ENCODE assay signal across 15 mouse cellular contexts in genomic region chr9:51174890-51175464, GRCm38 (mm10). TPM values are rescaled to one million over a fixed set of nuclear protein-coding genes. Genes with fewer than 3 reads are reported as not detected.
DNase-seq lines count a peak whose midpoint lies in the region; ATAC-seq and TF ChIP-seq lines count a peak whose summit lies in the region.
"Had no signal": no experiment of that assay in that cellular context is flagged by ENCODE, and none has a peak within 500 bp of the region (broad histone marks: within the 10 kb centered on the region; RNA-seq: fewer than 3 reads in every experiment).

No protein-coding gene starts in this region.

- H3K4me3 ChIP-seq in midbrain, embryonic 14.5 days (replicated peaks; ENCODE audit: low read depth, low read length) = no peak overlapping the region
- no peak overlapping the region for H3K4me3 ChIP-seq in midbrain, embryonic 13.5 days (replicated peaks)
- H3K4me3 ChIP-seq: hindbrain, embryonic 15.5 days had no signal

- H3K27me3 ChIP-seq in midbrain, embryonic 14.5 days (ENCODE audit: control insufficient read depth, insufficient read depth, low read length) = no peaks in the 10 kb centered on the region
- H3K27me3 ChIP-seq in midbrain, embryonic 13.5 days = no peaks in the 10 kb centered on the region
- H3K27me3 ChIP-seq: hindbrain, embryonic 15.5 days had no signal

- H3K9ac ChIP-seq in midbrain, embryonic 14.5 days (replicated peaks; ENCODE audit: low read length) = no peak overlapping the region
- H3K9ac ChIP-seq in midbrain, embryonic 13.5 days (replicated peaks) = no peak overlapping the region
- H3K9ac ChIP-seq: hindbrain, embryonic 15.5 days had no signal

- H3K4me1 ChIP-seq in midbrain, embryonic 14.5 days (ENCODE audit: control insufficient read depth, insufficient read depth, low read length) = no peaks in the 10 kb centered on the region
- H3K4me1 ChIP-seq in midbrain, embryonic 13.5 days (replicated peaks) = 0 out of 2 replicates have a peak, but pooled peaks cover 4% of the 10 kb centered on the region

- DNase-seq in adrenal gland, adult 2 months = peak; percentile 20
- DNase-seq in adrenal gland, adult 8-10 months = no peak
- DNase-seq in midbrain, embryonic 14.5 days = peak; percentile 17
- DNase-seq in brain, embryonic 14.5 days (ENCODE audit: low read depth) = peak; percentile 20
- DNase-seq in lung, postnatal 4 days = peak; percentile 48 to 55
- no peak for DNase-seq in MN1 (ENCODE audit: low spot score)
- DNase-seq in right cerebral cortex, adult 2 months (ENCODE audit: low spot score in 2 of 2) = no peak
- DNase-seq: gastrocnemius, postnatal 10 days; right cerebral cortex, adult 18-20 months had no signal

- 36% methylated on average over 8 of the region's 8 CpGs for WGBS in midbrain, embryonic 14.5 days
- whole genome bisulfite sequencing in midbrain, embryonic 13.5 days = 46% methylated on average over 8 of the region's 8 CpGs

- TF ChIP-seq POLR2A in brain, embryonic 14.5 days (IDR thresholded peaks at IDR 0.05; ENCODE audit: borderline replicate concordance, extremely low read depth, insufficient read depth, insufficient read length, poor library complexity, severe bottlenecking) = no peak

- no peak for ATAC-seq in midbrain, embryonic 14.5 days (ENCODE audit: low FRiP score, low TSS enrichment)
- no peak for ATAC-seq in midbrain, embryonic 13.5 days
- ATAC-seq: forebrain, embryonic 14.5 days had no signal

- H3K9me3 ChIP-seq in midbrain, embryonic 14.5 days (ENCODE audit: control insufficient read depth, low read length) = no peaks in the 10 kb centered on the region
- H3K9me3 ChIP-seq in midbrain, embryonic 13.5 days = no peaks in the 10 kb centered on the region
- H3K9me3 ChIP-seq: hindbrain, embryonic 15.5 days had no signal

- TF ChIP-seq CTCF in brain, embryonic 14.5 days (IDR thresholded peaks at IDR 0.05; ENCODE audit: borderline replicate concordance, extremely low read depth, insufficient read depth, insufficient read length) = no peak

- no peak overlapping the region for H3K27ac ChIP-seq in midbrain, embryonic 14.5 days (replicated peaks; ENCODE audit: low read depth, low read length)
- no peak overlapping the region for H3K27ac ChIP-seq in midbrain, embryonic 13.5 days
- H3K27ac ChIP-seq: hindbrain, embryonic 15.5 days had no signal

- H3K4me2 ChIP-seq in midbrain, embryonic 14.5 days (ENCODE audit: low read length) = no peak overlapping the region
- H3K4me2 ChIP-seq in midbrain, embryonic 13.5 days (replicated peaks) = no peak overlapping the region
- H3K4me2 ChIP-seq: hindbrain, embryonic 15.5 days had no signal

- no peaks in the 10 kb centered on the region for H3K36me3 ChIP-seq in midbrain, embryonic 14.5 days (ENCODE audit: control insufficient read depth, insufficient read depth, low read length)
- no peaks in the 10 kb centered on the region for H3K36me3 ChIP-seq in midbrain, embryonic 13.5 days
- H3K36me3 ChIP-seq: hindbrain, embryonic 15.5 days had no signal

RNA-seq across cellular contexts. Expression of gene Gm32742, which starts 9.7 kb away (rescaled TPM):
- total RNA-seq in adrenal gland, adult 2 months (2021) = not detected
- polyA plus RNA-seq in adrenal gland, adult 2 months (2012; rRNA removed) = not detected in 2 replicates
- total RNA-seq in adrenal gland, adult 8-10 months (2022) = not detected
- polyA plus RNA-seq in midbrain, embryonic 14.5 days (2014; fragmentation: Nextera tagmentation; extraction: Ambion mirVana) = 0.03 TPM in 1 of 2 replicates, not detected in the other
- polyA plus RNA-seq in midbrain, embryonic 13.5 days (2015; fragmentation: Nextera tagmentation; extraction: Ambion mirVana) = not detected in 2 replicates
- polyA plus RNA-seq in brain, embryonic 14.5 days (2012; rRNA removed) = 0.01 and 0.04 TPM in 2 replicates
- total RNA-seq: gastrocnemius, postnatal 10 days had no signal
- polyA plus RNA-seq: forebrain, embryonic 14.5 days; heart, embryonic 14.5 days; hindbrain, embryonic 15.5 days had no signal

RNA-seq across cellular contexts. Expression of gene Pou2af1, which starts 38.5 kb away (rescaled TPM):
- under 1 TPM; 0.32 to 0.48 TPM for total RNA-seq in adrenal gland, adult 2 months (2021)
- polyA plus RNA-seq in adrenal gland, adult 2 months (2012; rRNA removed) = 0.41 and 0.45 TPM in 2 replicates
- total RNA-seq in adrenal gland, adult 8-10 months (2022) = under 1 TPM; 0.35 to 0.71 (median 0.52) TPM
- 0.16 and 0.18 TPM in 2 replicates for polyA plus RNA-seq in midbrain, embryonic 14.5 days (2014; fragmentation: Nextera tagmentation; extraction: Ambion mirVana)
- polyA plus RNA-seq in midbrain, embryonic 13.5 days (2015; fragmentation: Nextera tagmentation; extraction: Ambion mirVana) = not detected in 2 replicates
- polyA plus RNA-seq in brain, embryonic 14.5 days (2012; rRNA removed) = 0.13 and 0.18 TPM in 2 replicates
- total RNA-seq: layer of hippocampus, adult 8-10 months had no signal
- polyA plus RNA-seq: heart, embryonic 14.5 days; limb, embryonic 11.5 days had no signal

Comparison
In these comparisons a context has a peak if more than half of its experiments do, and no peak if none do; other contexts are left out.
1. DNase-seq: peak in adrenal gland, adult 2 months (single experiment), midbrain, embryonic 14.5 days (single experiment), brain, embryonic 14.5 days (single experiment) and lung, postnatal 4 days (2 of 2); none in adrenal gland, adult 8-10 months (single experiment), MN1 (single experiment) and right cerebral cortex, adult 2 months (0 of 2).